Mouse (Mus musculus) heart, embryonic 14.5 days (tissue): Measurements from ENCODE around the gene Ece1. TPM values are rescaled to one million over a fixed set of nuclear protein-coding genes. Genes with fewer than 3 reads are reported as not detected.
A peak's percentile ranks its signal among the peaks of the same experiment; 100 is the strongest.

Experiments
- ATAC-seq: fragments of 200-750 bp; cut with Nextera tagmentation; 2 replicates; pipeline ENCODE4 v1.8.0; 2017; ENCODE audit warnings: low read depth, moderate TSS enrichment; ENCODE audit not compliant: insufficient number of reproducible peaks, insufficient read depth, low FRiP score
- H3K27ac ChIP-seq, 2 experiments: fragments of 200-500 bp in 1 of 2; fragments of 300-500 bp in 1 of 2; sonication (generic) in 1 of 2; replicated peaks in 1 of 2; 2 replicates each; pipeline ENCODE4 v1.5.1; 2012 to 2014; ENCODE audit warnings: low read depth in 2 of 2, low read length in 2 of 2, control low read depth in 1 of 2, mild to moderate bottlenecking in 1 of 2, mixed read lengths in 1 of 2; ENCODE audit not compliant: control insufficient read depth in 1 of 2, insufficient read depth in 1 of 2
- H3K27me3 ChIP-seq: fragments of 300-500 bp; sonication (generic); 2 replicates; pipeline ENCODE4 v1.6.1; 2014; ENCODE audit warnings: mild to moderate bottlenecking, low read length, control low read depth; ENCODE audit not compliant: control insufficient read depth, insufficient read depth
- H3K36me3 ChIP-seq: fragments of 300-500 bp; sonication (generic); 2 replicates; pipeline ENCODE4 v1.6.1; 2014; ENCODE audit warnings: mild to moderate bottlenecking, control low read depth, low read length, mixed read lengths; ENCODE audit not compliant: control insufficient read depth, insufficient read depth
- H3K4me1 ChIP-seq, 2 experiments: fragments of 200-500 bp in 1 of 2; fragments of 300-500 bp in 1 of 2; sonication (generic) in 1 of 2; 2 replicates each; pipeline ENCODE4 v1.6.1; 2012 to 2014; ENCODE audit warnings: low read length in 2 of 2, control low read depth in 1 of 2, mixed read lengths in 1 of 2; ENCODE audit not compliant: control insufficient read depth in 2 of 2, insufficient read depth in 2 of 2
- H3K4me2 ChIP-seq: fragments of 300-500 bp; sonication (generic); 2 replicates; pipeline ENCODE4 v1.6.1; 2014; ENCODE audit warnings: mild to moderate bottlenecking, low read length
- H3K4me3 ChIP-seq, 2 experiments: fragments of 200-500 bp in 1 of 2; fragments of 300-500 bp in 1 of 2; sonication (generic) in 1 of 2; 2 replicates each; pipeline ENCODE4 v1.5.1; 2012 to 2014; ENCODE audit warnings: low read length in 2 of 2, mild to moderate bottlenecking in 2 of 2, control low read depth in 1 of 2, low read depth in 1 of 2, moderate library complexity in 1 of 2; ENCODE audit not compliant: control insufficient read depth in 1 of 2, insufficient read depth in 1 of 2
- H3K9ac ChIP-seq: fragments of 300-500 bp; sonication (generic); 2 replicates; pipeline ENCODE4 v1.6.1; 2014; ENCODE audit warnings: mild to moderate bottlenecking, low read length
- H3K9me3 ChIP-seq: fragments of 300-500 bp; sonication (generic); 2 replicates; pipeline ENCODE4 v1.6.1; 2016; ENCODE audit warnings: low read length, control low read depth; ENCODE audit not compliant: control insufficient read depth
- WGBS: fragments of 180-500 bp; shearing (Covaris S2); extraction: QIAGEN DNeasy Blood & Tissue Kit; methylation state at CpG from one replicate; pipeline ENCODE4 v1.1.7; 2014; 5-methylcytosine and 5-hydroxymethylcytosine counted together
- polyA plus RNA-seq: library from polyadenylated mRNA; unstranded; fragments of >200 nt; fragmentation: Nextera tagmentation; extraction: Ambion mirVana; gene quantifications from 2 replicates; pipeline ENCODE4 v1.2.1, GENCODE M21; 2014

The Ece1 gene
- polyA plus RNA-seq, 1 experiment from 2014 or later, result 92.8 TPM

DNA sequence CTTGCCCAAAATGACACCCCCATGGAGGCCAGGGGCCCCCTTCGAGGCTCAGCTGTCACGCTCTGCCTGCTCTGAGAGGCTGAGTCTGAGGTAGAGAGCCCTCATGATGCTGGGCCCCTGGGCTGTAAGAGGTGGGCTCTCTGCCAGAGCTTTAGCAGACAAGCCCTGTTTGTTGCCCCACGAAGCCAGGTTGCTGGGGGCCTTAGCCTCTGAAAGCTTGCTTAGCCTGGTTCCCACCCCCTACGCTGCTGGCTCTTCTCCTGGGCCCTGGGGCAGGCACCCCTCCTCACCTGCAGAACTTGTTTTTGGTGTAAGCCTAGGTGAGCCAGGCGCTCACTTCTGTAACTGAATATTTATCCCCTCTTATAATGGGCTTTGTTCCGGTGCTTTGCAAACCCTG lies 55.6 kb downstream of the Ece1 start:
- no peak for ATAC-seq
- H3K9ac ChIP-seq, result peak overlapping the region; percentile 13
- no peaks in the 10 kb centered on the region for H3K9me3 ChIP-seq
- H3K4me1 ChIP-seq, result peaks cover 45 to 52% of the 10 kb centered on the region in 2 experiments
- peak overlapping the region; percentile 42 to 91; a peak in 3 of 4 replicates for H3K27ac ChIP-seq
- peak overlapping the region; percentile 35 for H3K4me2 ChIP-seq
- no peak overlapping the region for H3K4me3 ChIP-seq
- 43% methylated on average over 6 of the region's 6 CpGs for WGBS
- H3K27me3 ChIP-seq, result no peaks in the 10 kb centered on the region
- 0 out of 2 replicates have a peak, but pooled peaks cover 4% of the 10 kb centered on the region for H3K36me3 ChIP-seq

DNA sequence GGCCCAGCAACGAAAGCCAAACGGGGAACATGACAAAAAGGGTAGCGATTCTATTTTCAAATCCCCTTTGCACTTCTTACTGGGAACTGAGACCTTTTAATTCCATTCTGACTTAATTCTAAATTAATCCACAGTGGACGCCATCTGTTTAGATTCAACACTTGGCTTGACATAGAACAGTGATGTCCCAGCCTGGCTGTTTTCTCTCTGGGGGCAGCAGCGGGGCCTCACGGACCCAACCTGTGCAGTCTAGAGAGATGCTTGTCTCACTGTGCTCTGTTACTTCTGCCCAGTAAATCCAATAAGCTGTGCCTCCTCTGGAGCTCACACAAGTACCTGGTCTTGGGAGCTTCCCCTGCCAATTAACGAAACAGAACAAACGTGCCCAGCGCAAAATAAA lies 56.5 kb downstream of the Ece1 start:
- H3K27ac ChIP-seq, result peak overlapping the region; percentile 10 to 91; a peak in 2 of 4 replicates
- H3K4me1 ChIP-seq, result peaks cover 37 to 46% of the 10 kb centered on the region in 2 experiments
- no peaks in the 10 kb centered on the region for H3K9me3 ChIP-seq

DNA sequence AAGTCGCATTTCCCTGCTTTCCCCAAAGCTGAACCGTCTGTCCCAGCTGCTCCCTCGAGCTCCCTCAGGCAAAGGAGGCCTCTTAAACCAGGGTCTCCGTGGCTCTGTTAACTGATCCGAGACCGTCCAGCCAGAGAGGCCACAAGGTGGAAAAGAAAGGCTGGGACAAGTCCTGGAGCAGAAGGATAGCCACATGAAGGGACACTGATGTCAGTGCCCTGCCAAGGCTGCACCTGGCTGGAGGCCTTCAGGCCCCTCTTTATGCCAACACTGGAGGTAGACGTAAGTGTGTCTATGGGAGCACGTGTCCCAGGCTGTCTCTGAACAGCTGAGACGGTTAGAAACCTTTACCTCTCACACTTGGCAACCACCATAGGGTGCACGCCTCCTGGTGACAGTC lies 57.1 kb downstream of the Ece1 start:
- H3K4me2 ChIP-seq, result no peak overlapping the region
- H3K27ac ChIP-seq, result peak overlapping the region; percentile 85 to 91
- 69% methylated on average over 10 of the region's 10 CpGs for WGBS
- H3K27me3 ChIP-seq, result no peaks in the 10 kb centered on the region
- 0 out of 2 replicates have a peak, but pooled peaks cover 13% of the 10 kb centered on the region for H3K36me3 ChIP-seq
- H3K9me3 ChIP-seq, result no peaks in the 10 kb centered on the region
- H3K9ac ChIP-seq, result no peak overlapping the region
- no peak for ATAC-seq
- no peak overlapping the region for H3K4me3 ChIP-seq
- H3K4me1 ChIP-seq, result peaks cover 36 to 41% of the 10 kb centered on the region in 2 experiments

More for the DNA sequence above, 56.5 kb downstream of the Ece1 start:
- ATAC-seq, result no peak
- H3K9ac ChIP-seq, result 0 out of 2 replicates have a peak overlapping the region, but pooled peaks have one; percentile 13
- H3K4me3 ChIP-seq, result no peak overlapping the region
- no peak overlapping the region for H3K4me2 ChIP-seq
- no peaks in the 10 kb centered on the region for H3K27me3 ChIP-seq
- whole genome bisulfite sequencing, result 55% methylated on average over 9 of the region's 9 CpGs
- 0 out of 2 replicates have a peak, but pooled peaks cover 8% of the 10 kb centered on the region for H3K36me3 ChIP-seq

DNA sequence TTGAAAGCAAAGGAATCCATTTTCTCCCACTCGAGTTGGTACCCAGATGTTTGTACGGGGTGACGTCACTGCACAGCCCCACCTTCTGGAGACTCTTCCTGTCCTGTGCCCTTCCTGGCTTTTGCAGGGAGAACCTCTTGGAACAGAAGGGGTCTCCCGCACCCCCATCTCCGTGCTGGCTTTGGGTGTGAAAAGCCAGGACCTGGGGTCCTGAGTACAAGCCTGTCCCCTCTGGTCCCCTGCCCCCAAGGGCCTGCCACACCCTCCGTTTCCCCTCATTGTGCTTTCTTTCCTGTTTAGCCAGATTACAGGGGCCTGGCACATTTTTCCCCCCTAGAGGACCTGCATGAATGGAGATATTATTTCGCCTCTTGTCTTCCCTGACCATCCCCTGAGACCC lies 58.0 kb downstream of the Ece1 start:
- H3K4me3 ChIP-seq, result no peak overlapping the region
- 42% methylated on average over 7 of the region's 7 CpGs for WGBS
- H3K9ac ChIP-seq, result no peak overlapping the region
- H3K27me3 ChIP-seq, result no peaks in the 10 kb centered on the region
- H3K4me2 ChIP-seq, result 0 out of 2 replicates have a peak overlapping the region, but pooled peaks have one; percentile 20
- 0 out of 2 replicates have a peak, but pooled peaks cover 13% of the 10 kb centered on the region for H3K36me3 ChIP-seq
- peaks cover 36 to 44% of the 10 kb centered on the region in 2 experiments for H3K4me1 ChIP-seq
- ATAC-seq, result peak; percentile 33; the same call in 1 of the 2 replicates
- H3K9me3 ChIP-seq, result no peaks in the 10 kb centered on the region
- peak overlapping the region; percentile 85 to 91 for H3K27ac ChIP-seq

DNA sequence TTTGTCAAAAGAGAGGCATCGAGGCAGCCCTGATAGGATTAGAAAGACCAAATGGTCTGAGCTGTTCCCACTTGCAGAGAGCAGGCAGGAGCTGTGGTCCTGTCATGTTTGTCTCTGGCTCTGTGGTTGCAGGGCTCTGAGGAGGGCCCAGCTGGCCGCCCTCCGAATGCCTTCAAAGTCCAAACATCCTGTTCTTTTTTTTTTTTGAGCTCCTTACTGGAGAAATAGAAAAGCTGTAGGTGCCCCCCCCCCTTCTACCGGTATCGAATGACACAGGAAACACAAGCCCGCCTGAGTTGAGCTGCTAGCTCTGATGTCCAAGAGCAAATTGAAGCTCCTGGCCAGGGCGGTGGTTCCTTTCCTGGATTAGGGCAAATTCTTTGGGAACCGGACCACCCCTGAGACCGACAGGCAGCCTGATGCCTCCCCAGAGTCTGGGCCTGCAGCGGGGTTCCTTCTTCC lies 58.5 kb downstream of the Ece1 start:
- peak overlapping the region; percentile 14 to 16 for H3K4me3 ChIP-seq
- H3K9ac ChIP-seq, result peak overlapping the region; percentile 49; the same call in 1 of the 2 replicates
- no peaks in the 10 kb centered on the region for H3K27me3 ChIP-seq
- 0 out of 2 replicates have a peak, but pooled peaks cover 13% of the 10 kb centered on the region for H3K36me3 ChIP-seq
- WGBS, result 40% methylated on average over 10 of the region's 10 CpGs
- peak overlapping the region; percentile 48 for H3K4me2 ChIP-seq
- H3K4me1 ChIP-seq, result peaks cover 38 to 48% of the 10 kb centered on the region in 2 experiments
- peak overlapping the region; percentile 85 to 91 for H3K27ac ChIP-seq
- ATAC-seq, result peak; percentile 22; the same call in 1 of the 2 replicates
- no peaks in the 10 kb centered on the region for H3K9me3 ChIP-seq

DNA sequence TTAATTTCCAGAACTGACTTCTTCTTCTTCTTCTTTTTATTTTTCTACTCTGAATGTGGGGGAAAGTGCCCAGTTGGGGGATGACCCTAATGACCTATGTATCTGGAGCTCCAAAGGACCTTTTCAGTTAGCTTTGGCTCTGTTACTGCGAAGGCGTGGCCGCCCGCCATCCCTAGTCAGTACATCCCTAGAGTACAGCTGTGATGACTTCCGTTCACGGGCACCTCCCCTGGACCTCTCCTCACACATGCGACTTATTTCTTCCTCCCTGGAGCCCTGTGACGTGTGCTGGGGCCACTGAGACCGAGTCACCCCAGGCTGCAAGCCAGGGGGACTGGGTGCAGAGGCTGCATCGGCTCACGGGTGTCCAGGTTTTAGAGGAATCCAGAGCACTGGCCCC lies 59.5 kb downstream of the Ece1 start:
- WGBS, result 73% methylated on average over 11 of the region's 11 CpGs

DNA sequence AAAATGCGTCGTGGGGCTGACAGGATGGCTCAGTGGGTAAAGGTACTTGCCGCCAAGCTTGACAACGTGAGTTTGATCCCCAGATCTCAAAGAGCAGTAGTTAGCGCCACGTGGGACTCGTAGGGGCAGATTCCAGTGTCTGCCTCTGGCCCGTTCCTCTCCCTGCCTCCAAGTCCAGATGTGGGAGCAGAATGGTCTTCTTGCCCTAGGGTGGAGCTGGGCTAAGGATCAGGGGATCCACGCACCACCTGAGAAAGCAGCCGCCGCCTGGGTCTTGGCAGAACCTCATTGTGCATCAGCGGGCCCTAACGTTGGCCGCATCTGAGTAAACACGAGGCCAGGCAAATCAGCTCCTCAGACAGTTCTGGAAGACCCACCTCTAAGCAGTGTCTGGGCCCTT lies 61.0 kb downstream of the Ece1 start:
- Histone ChIP-seq H3K27ac (no peak overlapping the region), H3K36me3 (peaks cover 31% of the 10 kb centered on the region), H3K9ac (no peak overlapping the region), H3K27me3 (no peaks in the 10 kb centered on the region), H3K4me1 (peaks cover 42 to 52% of the 10 kb centered on the region in 2 experiments), H3K9me3 (no peaks in the 10 kb centered on the region), H3K4me2 (no peak overlapping the region), H3K4me3 (no peak overlapping the region)
- ATAC-seq, result no peak
- 89% methylated on average over 15 of the region's 15 CpGs for WGBS

More for the DNA sequence above, 59.5 kb downstream of the Ece1 start:
- no peaks in the 10 kb centered on the region for H3K9me3 ChIP-seq
- H3K36me3 ChIP-seq, result peaks cover 18% of the 10 kb centered on the region
- H3K27me3 ChIP-seq, result no peaks in the 10 kb centered on the region
- no peak overlapping the region for H3K9ac ChIP-seq
- peak overlapping the region in 1 of 2 experiments; percentile 1; a peak in 1 of 4 replicates for H3K4me3 ChIP-seq
- no peak for ATAC-seq
- peaks cover 43 to 54% of the 10 kb centered on the region in 2 experiments for H3K4me1 ChIP-seq
- H3K4me2 ChIP-seq, result peak overlapping the region; percentile 48
- peak overlapping the region in 1 of 2 experiments; percentile 91; a peak in 2 of 4 replicates for H3K27ac ChIP-seq
